In the genomic region with DNA sequence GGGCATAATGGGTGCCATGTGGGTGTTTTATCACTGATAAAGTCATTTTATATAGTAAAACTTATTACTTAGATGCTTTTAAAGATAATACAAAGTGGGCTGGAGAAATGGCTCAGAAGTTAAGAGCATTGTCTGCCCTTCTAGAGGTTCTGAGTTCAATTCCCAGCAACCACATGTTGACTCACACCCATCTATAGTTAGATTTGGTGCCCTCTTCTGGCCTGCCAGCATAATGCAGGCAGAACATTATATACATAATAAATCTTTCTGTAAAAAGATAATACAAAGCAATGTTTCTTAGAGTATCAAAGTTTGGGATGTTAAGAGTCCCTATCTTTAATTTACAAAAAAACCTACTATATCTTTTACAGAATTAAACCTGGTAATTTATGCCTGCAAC, we compare ENCODE assay signal across 8 mouse cellular contexts. TPM values are rescaled to one million over a fixed set of nuclear protein-coding genes. Genes with fewer than 3 reads are reported as not detected.
DNase-seq lines count a peak whose midpoint lies in the region.

No protein-coding gene starts in this region.

- DNase-seq in embryo, embryonic 10.5 days (ENCODE audit: low spot score): peak; percentile 13
- DNase-seq in embryo, embryonic 10 days (ENCODE audit: low spot score): no peak
- peak; percentile 18 to 36 for DNase-seq in kidney, postnatal 4 days
- no peak for DNase-seq in kidney, adult 18-20 months
- DNase-seq in 3T3-L1 (ENCODE audit: low read depth, low spot score): peak; percentile 54
- peak; percentile 21 for DNase-seq in ZHBTc4 (ENCODE audit: low read depth, low spot score)
- DNase-seq in ovary, adult 18-20 months (ENCODE audit: low spot score): no peak
- DNase-seq in left cerebral cortex, postnatal 4 days: no peak

- intact Hi-C loops in left cerebral cortex, postnatal 4 days (cut with DNase I): no loop called here

RNA-seq across cellular contexts. Expression of a gene that starts 27.6 kb away (rescaled TPM):
- total RNA-seq in left cerebral cortex, postnatal 4 days (2021): 10 to 100 TPM; 77.3 to 90.7 TPM

Comparison
In these comparisons a context has a peak if more than half of its experiments do, and no peak if none do; other contexts are left out.
1. DNase-seq: peak in embryo, embryonic 10.5 days (single experiment), kidney, postnatal 4 days (2 of 2), 3T3-L1 (single experiment) and ZHBTc4 (single experiment); none in embryo, embryonic 10 days (single experiment), kidney, adult 18-20 months (single experiment), ovary, adult 18-20 months (single experiment) and left cerebral cortex, postnatal 4 days (single experiment).